Mouse (Mus musculus): ENCODE results near the gene Rbm31y.
"Not testable (repeated sequence)": the region's sequence is repeated elsewhere in the genome, so short reads cannot be mapped to it uniquely, and the experiment has no call there.

Gene Rbm31y

GRCm38 (mm10) chrY:17400461-17400860 is at the start of gene Rbm31y:
Gene Rbm31y (plus strand): TSS chrY:17400761.
- not testable (repeated sequence) for DNase-seq (ENCODE audit: extremely low read depth, insufficient read length, low spot score)
